Mouse (Mus musculus): ENCODE results near the gene Nectin1. TPM values are rescaled to one million over a fixed set of nuclear protein-coding genes. Genes with fewer than 3 reads are reported as not detected.

Gene Nectin1
- polyA plus RNA-seq, 1 experiment: 13.1 TPM

DNA sequence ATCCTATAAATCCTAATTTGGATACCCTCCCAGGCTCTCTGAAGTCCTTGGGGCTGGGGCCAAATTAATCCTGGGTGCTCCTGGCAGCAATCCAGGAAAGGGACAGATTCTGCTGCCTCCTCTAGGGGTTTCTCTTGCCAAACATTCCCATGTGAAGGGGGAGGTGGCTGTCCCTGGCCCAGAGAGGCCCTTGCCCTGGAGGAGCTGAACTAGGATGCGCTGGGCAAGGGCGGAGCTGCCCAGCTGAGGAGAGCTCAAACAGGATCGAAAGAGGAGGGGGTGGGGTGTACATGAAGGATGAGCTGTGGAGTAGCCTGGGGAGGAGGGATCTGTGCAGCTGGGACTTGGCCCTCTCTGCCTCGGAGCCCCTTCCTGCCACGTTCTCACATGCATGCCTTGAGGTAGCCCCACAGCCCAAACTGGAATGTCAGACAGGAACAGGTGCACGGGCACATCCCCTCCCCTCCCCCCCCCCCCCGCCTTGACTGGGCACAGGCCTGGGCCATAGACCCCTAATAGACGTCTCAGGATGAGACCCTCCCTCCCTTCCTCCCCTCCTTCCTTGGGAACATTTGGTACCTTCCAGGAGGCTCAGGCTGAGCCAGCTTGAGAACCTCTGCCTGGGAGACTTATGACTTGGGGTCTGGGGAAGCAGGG, 99.3 kb downstream of the Nectin1 start:
- TF ChIP-seq CTCF (IDR thresholded peaks at IDR 0.05; ENCODE audit: low read depth, low read length) (no peak), POLR2A (IDR thresholded peaks at IDR 0.05; ENCODE audit: insufficient read depth, low read length) (no peak), EP300 (IDR thresholded peaks at IDR 0.05; ENCODE audit: insufficient read depth, low read depth, low read length) (no peak)
- H3K9ac ChIP-seq (ENCODE audit: low read depth, poor library complexity, severe bottlenecking): no peak overlapping the region
- H3K27ac ChIP-seq (ENCODE audit: insufficient read depth, low read length): no peak overlapping the region
- peaks cover 5% of the 10 kb centered on the region for H3K4me1 ChIP-seq (ENCODE audit: control insufficient read depth, insufficient read depth, low read length)
- no peaks in the 10 kb centered on the region for H3K36me3 ChIP-seq (ENCODE audit: control insufficient read depth, insufficient read depth, low read length, poor library complexity, severe bottlenecking)
- no peak overlapping the region for H3K4me3 ChIP-seq (ENCODE audit: low read depth, low read length)
- H3K9me3 ChIP-seq (replicated peaks; ENCODE audit: control insufficient read depth, insufficient read depth, low read length, poor library complexity, severe bottlenecking): no peaks in the 10 kb centered on the region
- no peaks in the 10 kb centered on the region for H3K27me3 ChIP-seq (ENCODE audit: control insufficient read depth, insufficient read depth, low read length, poor library complexity, severe bottlenecking)

- Histone ChIP-seq H3K27ac (ENCODE audit: insufficient read depth, low read length) (no peak overlapping the region), H3K4me1 (ENCODE audit: control insufficient read depth, insufficient read depth, low read length) (peaks cover 5% of the 10 kb centered on the region), H3K27me3 (ENCODE audit: control insufficient read depth, insufficient read depth, low read length, poor library complexity, severe bottlenecking) (no peaks in the 10 kb centered on the region), H3K36me3 (ENCODE audit: control insufficient read depth, insufficient read depth, low read length, poor library complexity, severe bottlenecking) (no peaks in the 10 kb centered on the region), H3K9ac (ENCODE audit: low read depth, poor library complexity, severe bottlenecking) (no peak overlapping the region), H3K9me3 (replicated peaks; ENCODE audit: control insufficient read depth, insufficient read depth, low read length, poor library complexity, severe bottlenecking) (no peaks in the 10 kb centered on the region), H3K4me3 (ENCODE audit: low read depth, low read length) (no peak overlapping the region)
- TF ChIP-seq CTCF (IDR thresholded peaks at IDR 0.05; ENCODE audit: low read depth, low read length) (no peak), EP300 (IDR thresholded peaks at IDR 0.05; ENCODE audit: insufficient read depth, low read depth, low read length) (no peak), POLR2A (IDR thresholded peaks at IDR 0.05; ENCODE audit: insufficient read depth, low read length) (no peak)
These were observed 99.9 kb downstream of the Nectin1 start for GRCm38 (mm10) chr9:43843711-43844127.

- Histone ChIP-seq H3K9me3 (replicated peaks; ENCODE audit: control insufficient read depth, insufficient read depth, low read length, poor library complexity, severe bottlenecking) (no peaks in the 10 kb centered on the region), H3K4me1 (ENCODE audit: control insufficient read depth, insufficient read depth, low read length) (peaks cover 5% of the 10 kb centered on the region), H3K27ac (ENCODE audit: insufficient read depth, low read length) (no peak overlapping the region), H3K4me3 (ENCODE audit: low read depth, low read length) (peak overlapping the region; percentile 9; the same call in 1 of the 2 replicates), H3K27me3 (ENCODE audit: control insufficient read depth, insufficient read depth, low read length, poor library complexity, severe bottlenecking) (no peaks in the 10 kb centered on the region), H3K36me3 (ENCODE audit: control insufficient read depth, insufficient read depth, low read length, poor library complexity, severe bottlenecking) (no peaks in the 10 kb centered on the region), H3K9ac (ENCODE audit: low read depth, poor library complexity, severe bottlenecking) (no peak overlapping the region)
- TF ChIP-seq CTCF (IDR thresholded peaks at IDR 0.05; ENCODE audit: low read depth, low read length) (peak; percentile 92), EP300 (IDR thresholded peaks at IDR 0.05; ENCODE audit: insufficient read depth, low read depth, low read length) (no peak)
These were observed 102.1 kb downstream of the Nectin1 start for GRCm38 (mm10) chr9:43845660-43846455.

DNA sequence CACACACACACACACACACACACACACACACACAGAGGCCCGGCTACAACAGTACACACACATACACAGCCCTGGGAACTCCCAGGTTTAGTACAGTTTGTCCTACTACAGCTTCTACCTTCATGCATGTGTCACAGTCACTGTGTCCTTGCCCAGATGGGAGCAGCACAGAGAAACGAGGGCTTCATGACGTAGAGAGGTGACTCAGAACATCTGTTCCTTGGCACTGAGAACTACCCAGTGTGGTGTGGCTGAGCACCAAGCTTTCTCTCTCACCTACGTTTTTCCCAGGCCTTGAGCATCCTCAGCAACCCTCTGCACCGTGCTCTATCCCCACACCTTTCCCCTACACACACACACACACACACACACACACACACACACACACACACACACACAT, 104.1 kb downstream of the Nectin1 start:
- TF ChIP-seq EP300 (IDR thresholded peaks at IDR 0.05; ENCODE audit: insufficient read depth, low read depth, low read length) (no peak), CTCF (IDR thresholded peaks at IDR 0.05; ENCODE audit: low read depth, low read length) (no peak), POLR2A (IDR thresholded peaks at IDR 0.05; ENCODE audit: insufficient read depth, low read length) (no peak)
- Histone ChIP-seq H3K36me3 (ENCODE audit: control insufficient read depth, insufficient read depth, low read length, poor library complexity, severe bottlenecking) (no peaks in the 10 kb centered on the region), H3K4me1 (ENCODE audit: control insufficient read depth, insufficient read depth, low read length) (peaks cover 8% of the 10 kb centered on the region), H3K27ac (ENCODE audit: insufficient read depth, low read length) (no peak overlapping the region), H3K4me3 (ENCODE audit: low read depth, low read length) (no peak overlapping the region), H3K9ac (ENCODE audit: low read depth, poor library complexity, severe bottlenecking) (no peak overlapping the region), H3K27me3 (ENCODE audit: control insufficient read depth, insufficient read depth, low read length, poor library complexity, severe bottlenecking) (no peaks in the 10 kb centered on the region), H3K9me3 (replicated peaks; ENCODE audit: control insufficient read depth, insufficient read depth, low read length, poor library complexity, severe bottlenecking) (no peaks in the 10 kb centered on the region)

DNA sequence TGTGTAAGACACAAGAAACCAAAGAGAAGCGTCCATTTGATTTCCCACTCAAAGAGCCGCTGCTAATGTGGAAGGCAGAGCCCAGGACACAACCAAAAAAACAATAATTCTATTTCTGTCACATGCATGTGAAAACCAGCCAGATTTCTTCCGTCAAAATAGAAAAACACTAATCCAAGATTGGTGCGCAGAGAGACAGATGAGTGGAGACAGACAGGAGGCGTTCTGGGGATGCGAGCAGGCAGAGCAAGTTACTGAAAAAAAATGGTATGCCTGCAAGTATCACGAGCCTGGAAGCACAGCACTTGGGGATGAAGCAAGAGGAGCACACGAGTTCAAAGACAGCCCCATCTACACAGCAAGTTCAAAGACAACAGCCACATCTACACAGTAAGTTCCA, 106.5 kb downstream of the Nectin1 start:
- no peaks in the 10 kb centered on the region for H3K9me3 ChIP-seq (replicated peaks; ENCODE audit: control insufficient read depth, insufficient read depth, low read length, poor library complexity, severe bottlenecking)
- TF ChIP-seq POLR2A (IDR thresholded peaks at IDR 0.05; ENCODE audit: insufficient read depth, low read length) (no peak), CTCF (IDR thresholded peaks at IDR 0.05; ENCODE audit: low read depth, low read length) (no peak), EP300 (IDR thresholded peaks at IDR 0.05; ENCODE audit: insufficient read depth, low read depth, low read length) (no peak)
- no peak overlapping the region for H3K9ac ChIP-seq (ENCODE audit: low read depth, poor library complexity, severe bottlenecking)

DNA sequence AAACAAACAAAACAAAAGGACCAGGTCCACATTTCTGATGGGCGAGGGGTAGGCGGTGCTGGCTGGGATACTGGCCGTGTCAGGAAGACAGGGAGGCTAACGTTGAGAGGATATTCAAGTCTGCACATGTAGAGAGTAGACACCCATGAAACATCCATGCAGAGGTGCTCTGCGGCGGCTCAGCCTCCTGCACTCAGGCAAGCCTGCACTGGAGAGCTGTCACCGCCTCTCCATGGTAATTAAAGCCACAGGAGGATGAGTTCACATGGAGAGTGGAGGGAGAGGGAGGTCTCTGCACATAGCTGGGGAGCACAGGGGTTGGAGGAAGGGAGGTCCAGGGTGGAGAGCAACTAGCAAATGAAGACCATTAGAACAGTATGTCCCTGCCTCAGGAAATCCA, 107.4 kb downstream of the Nectin1 start:
- H3K27me3 ChIP-seq (ENCODE audit: control insufficient read depth, insufficient read depth, low read length, poor library complexity, severe bottlenecking): no peaks in the 10 kb centered on the region
- peaks cover 3% of the 10 kb centered on the region for H3K4me1 ChIP-seq (ENCODE audit: control insufficient read depth, insufficient read depth, low read length)
- no peaks in the 10 kb centered on the region for H3K36me3 ChIP-seq (ENCODE audit: control insufficient read depth, insufficient read depth, low read length, poor library complexity, severe bottlenecking)
- H3K9me3 ChIP-seq (replicated peaks; ENCODE audit: control insufficient read depth, insufficient read depth, low read length, poor library complexity, severe bottlenecking): no peaks in the 10 kb centered on the region
- H3K4me3 ChIP-seq (ENCODE audit: low read depth, low read length): peak overlapping the region; percentile 29; the same call in 1 of the 2 replicates
- no peak overlapping the region for H3K9ac ChIP-seq (ENCODE audit: low read depth, poor library complexity, severe bottlenecking)
- TF ChIP-seq CTCF (IDR thresholded peaks at IDR 0.05; ENCODE audit: low read depth, low read length) (no peak), POLR2A (IDR thresholded peaks at IDR 0.05; ENCODE audit: insufficient read depth, low read length) (no peak), EP300 (IDR thresholded peaks at IDR 0.05; ENCODE audit: insufficient read depth, low read depth, low read length) (no peak)
- no peak overlapping the region for H3K27ac ChIP-seq (ENCODE audit: insufficient read depth, low read length)

More for the DNA sequence above, 106.5 kb downstream of the Nectin1 start:
- Histone ChIP-seq H3K36me3 (ENCODE audit: control insufficient read depth, insufficient read depth, low read length, poor library complexity, severe bottlenecking) (no peaks in the 10 kb centered on the region), H3K27me3 (ENCODE audit: control insufficient read depth, insufficient read depth, low read length, poor library complexity, severe bottlenecking) (no peaks in the 10 kb centered on the region), H3K4me3 (ENCODE audit: low read depth, low read length) (no peak overlapping the region), H3K27ac (ENCODE audit: insufficient read depth, low read length) (no peak overlapping the region), H3K4me1 (ENCODE audit: control insufficient read depth, insufficient read depth, low read length) (peaks cover 3% of the 10 kb centered on the region)

Data from ES-Bruce4 (cell line).